Mouse (Mus musculus) heart, adult 2 months (tissue): ENCODE results near the gene Kcnq1. TPM values are rescaled to one million over a fixed set of nuclear protein-coding genes. Genes with fewer than 3 reads are reported as not detected.

ENCODE experiments used
- DNase-seq, 2 experiments: peaks; one replicate each; pipeline ENCODE4 v3.0.0; 2021
- H3K27ac ChIP-seq: fragments of 200-600 bp; 2 replicates; pipeline ENCODE4 v1.8.1; 2022
- H3K27me3 ChIP-seq: fragments of 200-500 bp; 2 replicates; pipeline ENCODE4 v1.6.1; 2012; ENCODE audit warnings: mild to moderate bottlenecking, low read length, inconsistent platforms, mixed read lengths; ENCODE audit not compliant: control insufficient read depth, insufficient read depth
- H3K36me3 ChIP-seq: fragments of 200-500 bp; 2 replicates; pipeline ENCODE4 v1.6.1; 2012; ENCODE audit warnings: low read length, inconsistent platforms; ENCODE audit not compliant: control insufficient read depth, insufficient read depth
- H3K4me1 ChIP-seq: fragments of 200-500 bp; 2 replicates; pipeline ENCODE4 v1.6.1; 2011; ENCODE audit warnings: low read length; ENCODE audit not compliant: control insufficient read depth, insufficient read depth
- H3K4me3 ChIP-seq: fragments of 200-600 bp; 2 replicates; pipeline ENCODE4 v1.8.1; 2022
- H3K79me2 ChIP-seq: fragments of 200-500 bp; replicated peaks from 2 replicates; pipeline ENCODE4 v1.6.1; 2012; ENCODE audit warnings: mild to moderate bottlenecking, inconsistent platforms, low read length, moderate library complexity, mixed read lengths; ENCODE audit not compliant: control insufficient read depth, insufficient read depth
- H3K9ac ChIP-seq: fragments of 200-500 bp; 2 replicates; pipeline ENCODE4 v1.6.1; 2012; ENCODE audit warnings: low read depth, mild to moderate bottlenecking, control low read depth, inconsistent platforms, low read length, mixed read lengths
- CTCF ChIP-seq: fragments of 200-600 bp; IDR thresholded peaks from 2 replicates; pipeline ENCODE4 v1.8.1; 2022; ENCODE audit warnings: antibody characterized with exemption, mild to moderate bottlenecking, moderate library complexity
- EP300 ChIP-seq: fragments of 200-500 bp; IDR thresholded peaks from 2 replicates; pipeline ENCODE4 v1.6.1; 2011; ENCODE audit warnings: low read depth, low read length, control low read depth; ENCODE audit not compliant: insufficient read depth
- POLR2A ChIP-seq: fragments of 200-500 bp; IDR thresholded peaks from 2 replicates; pipeline ENCODE4 v1.6.1; 2011; ENCODE audit warnings: mild to moderate bottlenecking, low read depth, low read length, control low read depth; ENCODE audit not compliant: insufficient read depth
- WGBS: fragments of 180-500 bp; shearing (Covaris S2); methylation state at CpG from one replicate; pipeline ENCODE4 v1.1.7; 2018; 5-methylcytosine and 5-hydroxymethylcytosine counted together
- intact Hi-C: fragments of 180-260 bp; cut with DNase I; formaldehyde crosslinking; loops from one replicate; pipeline ENCODE4 v1.15.1; 2025
- polyA plus RNA-seq: library from polyadenylated mRNA; depleted of rRNA; stranded (reverse); fragments of >200 nt; gene quantifications from 2 replicates; pipeline ENCODE4 v1.2.3, GENCODE M21; 2012
- total RNA-seq, 2 experiments: library from RNA; stranded (reverse); gene quantifications; 2 replicates each; pipeline ENCODE4 v1.2.3; 2021

Kcnq1 gene
- total and polyA plus RNA-seq, 3 experiments, result 32.4 to 42.0 (median 34.2) TPM

- intact Hi-C loops, result no loop called here
- no peak for DNase-seq
- WGBS, result 51% methylated on average over 4 of the region's 4 CpGs
- H3K27me3 ChIP-seq, result no peaks in the 10 kb centered on the region
- no peak overlapping the region for H3K4me3 ChIP-seq
- H3K36me3 ChIP-seq, result no peaks in the 10 kb centered on the region
- H3K27ac ChIP-seq, result no peak overlapping the region
- H3K79me2 ChIP-seq, result no peaks in the 10 kb centered on the region
- no peaks in the 10 kb centered on the region for H3K4me1 ChIP-seq
- TF ChIP-seq CTCF, result no peak
- no peak for TF ChIP-seq EP300
- no peak for TF ChIP-seq POLR2A
- no peak overlapping the region for H3K9ac ChIP-seq
Measured at GRCm38 (mm10) chr7:143333604-143334003, 227.4 kb downstream of the Kcnq1 start.

GRCm38 (mm10) chr7:143338690-143339089 lies 232.5 kb downstream of the Kcnq1 start:
- 83% methylated on average over 4 of the region's 4 CpGs for WGBS
- intact Hi-C loops, result no loop called here
- no peak for DNase-seq

GRCm38 (mm10) chr7:143340601-143341281 lies 234.6 kb downstream of the Kcnq1 start:
- Histone ChIP-seq H3K4me1 (no peaks in the 10 kb centered on the region), H3K9ac (no peak overlapping the region), H3K36me3 (no peaks in the 10 kb centered on the region), H3K4me3 (no peak overlapping the region), H3K27me3 (no peaks in the 10 kb centered on the region), H3K27ac (no peak overlapping the region), H3K79me2 (no peaks in the 10 kb centered on the region)
- intact Hi-C loops, result no loop called here
- DNase-seq, result no peak
- TF ChIP-seq CTCF (no peak), POLR2A (no peak), EP300 (no peak)
- WGBS, result 87% methylated on average over 15 of the region's 15 CpGs

More at GRCm38 (mm10) chr7:143338690-143339089, 232.5 kb downstream of the Kcnq1 start:
- Histone ChIP-seq H3K27me3 (no peaks in the 10 kb centered on the region), H3K4me1 (no peaks in the 10 kb centered on the region), H3K4me3 (no peak overlapping the region), H3K27ac (no peak overlapping the region), H3K79me2 (no peaks in the 10 kb centered on the region), H3K9ac (no peak overlapping the region), H3K36me3 (no peaks in the 10 kb centered on the region)
- no peak for TF ChIP-seq EP300
- TF ChIP-seq POLR2A, result no peak
- no peak for TF ChIP-seq CTCF

- H3K4me1 ChIP-seq, result no peaks in the 10 kb centered on the region
- H3K27ac ChIP-seq, result no peak overlapping the region
- no peaks in the 10 kb centered on the region for H3K27me3 ChIP-seq
- H3K79me2 ChIP-seq, result no peaks in the 10 kb centered on the region
- no peak for TF ChIP-seq POLR2A
- no peak for TF ChIP-seq CTCF
- TF ChIP-seq EP300, result no peak
- H3K36me3 ChIP-seq, result no peaks in the 10 kb centered on the region
- DNase-seq, result no peak
- intact Hi-C loops, result no loop called here
- WGBS, result 63% methylated on average over 3 of the region's 3 CpGs
- no peak overlapping the region for H3K4me3 ChIP-seq
- no peak overlapping the region for H3K9ac ChIP-seq
Measured at GRCm38 (mm10) chr7:143341301-143341980, 235.3 kb downstream of the Kcnq1 start.

GRCm38 (mm10) chr7:143343781-143344306 lies 237.7 kb downstream of the Kcnq1 start:
- H3K36me3 ChIP-seq, result no peaks in the 10 kb centered on the region
- no peak overlapping the region for H3K9ac ChIP-seq
- intact Hi-C loops, result no loop called here
- 46% methylated on average over 12 of the region's 12 CpGs for WGBS
- TF ChIP-seq EP300 (no peak), CTCF (no peak), POLR2A (no peak)
- DNase-seq, result no peak
- no peak overlapping the region for H3K4me3 ChIP-seq
- no peak overlapping the region for H3K27ac ChIP-seq
- no peaks in the 10 kb centered on the region for H3K4me1 ChIP-seq
- no peaks in the 10 kb centered on the region for H3K79me2 ChIP-seq
- no peaks in the 10 kb centered on the region for H3K27me3 ChIP-seq

- Histone ChIP-seq H3K36me3 (no peaks in the 10 kb centered on the region), H3K27me3 (no peaks in the 10 kb centered on the region), H3K27ac (no peak overlapping the region), H3K9ac (no peak overlapping the region), H3K4me3 (no peak overlapping the region), H3K79me2 (no peaks in the 10 kb centered on the region), H3K4me1 (no peaks in the 10 kb centered on the region)
- DNase-seq, result no peak
- TF ChIP-seq EP300 (no peak), CTCF (no peak), POLR2A (no peak)
- intact Hi-C loops, result no loop called here
- WGBS, result 70% methylated on average over 7 of the region's 7 CpGs
Measured at GRCm38 (mm10) chr7:143349287-143349686, 243.1 kb downstream of the Kcnq1 start.
